Mouse (Mus musculus) adrenal gland, postnatal 14 days (tissue): ENCODE measurements around the gene Tspoap1. TPM values are rescaled to one million over a fixed set of nuclear protein-coding genes. Genes with fewer than 3 reads are reported as not detected.
A peak's percentile ranks its signal among the peaks of the same experiment; 100 is the strongest.

Source experiments
- DNase-seq: peaks from one replicate; pipeline ENCODE4 v3.0.0; 2021; ENCODE audit warnings: mixed read lengths
- total RNA-seq: library from RNA; stranded (reverse); gene quantifications from 2 replicates; pipeline ENCODE4 v1.2.3, GENCODE M21; 2021

The Tspoap1 gene
- total RNA-seq, 1 experiment from 2014 or later: 2.8 TPM

GRCm38 (mm10) chr11:87759609-87760005, 734 bp upstream of the Tspoap1 start:
- DNase-seq: peak; percentile 46

- DNase-seq: no peak
Observed at GRCm38 (mm10) chr11:87761181-87761721, 910 bp downstream of the Tspoap1 start.

GRCm38 (mm10) chr11:87761806-87762701, 1.7 kb downstream of the Tspoap1 start:
- no peak for DNase-seq

- DNase-seq: no peak
Observed at GRCm38 (mm10) chr11:87762702-87763385, 2.5 kb downstream of the Tspoap1 start.

- peak; percentile 59 for DNase-seq
Observed at GRCm38 (mm10) chr11:87763511-87763987, 3.2 kb downstream of the Tspoap1 start.

GRCm38 (mm10) chr11:87763988-87764876, 3.9 kb downstream of the Tspoap1 start:
- DNase-seq: peak; percentile 79

GRCm38 (mm10) chr11:87768745-87769144, 8.4 kb downstream of the Tspoap1 start:
- DNase-seq: no peak

- peak; percentile 88 for DNase-seq
Observed at GRCm38 (mm10) chr11:87770989-87771388, 10.6 kb downstream of the Tspoap1 start.

GRCm38 (mm10) chr11:87772354-87772753, 12.0 kb downstream of the Tspoap1 start:
- DNase-seq: no peak

GRCm38 (mm10) chr11:87778100-87778765, 17.9 kb downstream of the Tspoap1 start:
- peak; percentile 77 for DNase-seq

- DNase-seq: no peak
Observed at GRCm38 (mm10) chr11:87778915-87779314, 18.6 kb downstream of the Tspoap1 start.

GRCm38 (mm10) chr11:87779392-87779791, 19.1 kb downstream of the Tspoap1 start:
- DNase-seq: peak; percentile 50

GRCm38 (mm10) chr11:87780130-87780529, 19.8 kb downstream of the Tspoap1 start:
- no peak for DNase-seq

GRCm38 (mm10) chr11:87790088-87790487, 29.7 kb downstream of the Tspoap1 start:
- DNase-seq: no peak

- no peak for DNase-seq
Observed at GRCm38 (mm10) chr11:87793460-87793859, 33.1 kb downstream of the Tspoap1 start, which contains the start of gene Mpo. Mpo (plus strand) TSS chr11:87793581.

- DNase-seq: no peak
Observed at GRCm38 (mm10) chr11:87801711-87802275, 41.5 kb downstream of the Tspoap1 start.

- peak; percentile 51 for DNase-seq
Observed at GRCm38 (mm10) chr11:87802621-87803020, 42.3 kb downstream of the Tspoap1 start.

GRCm38 (mm10) chr11:87805448-87805847, 45.1 kb downstream of the Tspoap1 start:
- peak; percentile 58 for DNase-seq

GRCm38 (mm10) chr11:87807433-87807832, 47.1 kb downstream of the Tspoap1 start:
- no peak for DNase-seq

- no peak for DNase-seq
Observed at GRCm38 (mm10) chr11:87808236-87808635, 47.9 kb downstream of the Tspoap1 start.

GRCm38 (mm10) chr11:87811396-87811795, 51.1 kb downstream of the Tspoap1 start:
- DNase-seq: no peak
